Mouse (Mus musculus): ENCODE measurements around the gene Arhgef39.
A peak's percentile ranks its signal among the peaks of the same experiment; 100 is the strongest.
"Not testable (repeated sequence)": the region's sequence is repeated elsewhere in the genome, so short reads cannot be mapped to it uniquely, and the experiment has no call there.

Gene Arhgef39

DNA sequence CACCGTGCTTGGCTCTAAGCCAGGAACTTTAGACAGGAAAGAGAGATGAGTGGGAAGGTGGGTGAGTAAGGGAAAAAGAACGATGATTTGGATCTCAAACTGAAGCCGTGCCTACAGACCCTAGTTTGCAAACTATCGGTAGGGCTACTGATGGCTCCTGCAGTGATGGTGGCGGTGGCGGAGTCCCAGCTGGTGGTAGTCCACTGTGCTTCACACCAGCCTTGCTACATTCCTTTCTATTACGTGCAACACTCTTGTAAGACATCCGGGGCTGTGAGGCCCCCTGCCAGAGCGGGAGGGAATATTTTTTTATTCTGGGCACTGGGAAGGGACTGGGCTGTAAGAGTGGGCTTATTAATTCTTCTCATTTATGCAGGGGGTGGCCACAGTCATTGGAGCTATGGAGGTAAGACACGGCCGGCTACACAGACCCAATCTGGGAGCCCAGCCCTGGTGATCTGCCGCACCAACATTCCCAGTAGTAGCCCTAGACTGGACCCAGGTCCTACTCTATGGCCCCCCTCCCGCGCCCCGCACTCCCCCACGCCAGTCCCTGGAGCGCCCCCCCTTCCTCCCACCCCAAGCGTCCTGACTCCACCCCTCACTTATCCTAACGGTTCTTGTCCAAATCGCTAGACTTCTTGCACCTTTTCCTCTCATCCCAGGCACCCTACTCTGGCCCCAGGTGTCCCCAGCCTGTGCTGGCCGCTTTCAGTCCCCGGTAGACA, 8.6 kb upstream of the Arhgef39 start:
- DNase-seq = no peak

GRCm38 (mm10) chr4:43506536-43507185, 7.2 kb upstream of the Arhgef39 start, which contains the start of gene Car9:
Gene Car9 (plus strand): TSS chr4:43506966.
- no peak for DNase-seq

DNA sequence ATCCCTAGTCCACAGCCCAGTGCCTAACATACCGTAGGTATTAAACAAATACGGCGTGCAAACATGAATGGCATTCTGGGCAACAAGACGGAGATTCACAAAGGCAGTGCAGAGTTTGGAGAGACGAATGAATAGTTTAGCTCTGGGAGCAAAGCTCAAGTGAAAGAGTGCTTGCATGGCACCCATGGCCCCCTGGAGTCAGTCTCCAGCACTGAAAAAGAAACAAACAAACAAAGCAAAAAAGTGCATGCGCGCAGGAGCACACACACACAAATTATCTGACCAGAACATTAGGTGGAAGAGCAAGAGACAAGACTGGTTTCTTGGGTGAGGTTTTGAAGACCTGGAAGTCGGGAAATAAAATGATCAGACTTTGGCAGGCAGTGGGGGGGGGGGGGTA, 6.6 kb upstream of the Arhgef39 start:
- no peak for DNase-seq

GRCm38 (mm10) chr4:43504269-43504668, 4.8 kb upstream of the Arhgef39 start:
- DNase-seq = no peak

DNA sequence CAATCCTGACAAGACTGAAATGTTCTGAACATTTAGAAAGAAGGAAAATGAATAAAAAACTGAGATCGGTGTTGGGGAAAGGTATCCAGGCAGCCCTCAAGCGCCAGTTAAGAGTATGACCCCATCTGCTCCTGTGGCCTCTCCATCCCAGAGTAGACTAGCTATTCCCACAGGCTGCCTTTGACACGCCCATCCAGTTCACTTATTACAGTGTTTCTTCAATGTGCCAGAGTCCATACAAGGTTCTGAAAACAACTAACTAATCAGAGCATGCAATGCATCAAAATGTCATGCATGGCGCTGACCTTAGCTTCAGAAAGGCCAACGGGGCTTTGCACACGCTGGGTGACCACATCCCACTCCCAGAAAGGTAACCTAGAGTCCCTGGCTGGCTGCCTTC, 4.0 kb upstream of the Arhgef39 start:
- no peak for DNase-seq

GRCm38 (mm10) chr4:43503041-43503440, 3.5 kb upstream of the Arhgef39 start:
- no peak for DNase-seq

GRCm38 (mm10) chr4:43498983-43499382, 512 bp downstream of the Arhgef39 start:
- DNase-seq = no peak

- DNase-seq = no peak
These were observed 1.5 kb downstream of the Arhgef39 start for GRCm38 (mm10) chr4:43497946-43498345.

DNA sequence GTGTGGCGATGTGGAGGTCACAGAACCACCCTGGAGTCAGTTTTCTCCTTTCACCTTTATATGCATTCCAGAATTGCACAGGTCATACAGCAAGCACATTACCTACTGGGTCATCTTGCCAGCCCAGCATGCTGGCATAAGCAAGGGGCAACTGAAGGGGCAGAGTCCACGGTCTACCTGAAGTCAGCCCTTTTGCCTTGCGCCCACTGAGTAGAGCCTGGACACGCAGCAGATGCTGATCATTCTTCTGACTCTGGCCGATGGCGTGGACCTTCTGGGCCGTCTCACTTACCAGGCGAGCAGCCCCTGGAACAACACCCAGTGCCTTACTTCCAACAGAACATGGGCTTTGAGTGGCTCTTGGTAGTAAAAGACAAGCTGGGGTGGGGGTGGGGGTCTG, 2.1 kb downstream of the Arhgef39 start:
- no peak for DNase-seq

GRCm38 (mm10) chr4:43496587-43496986, 2.9 kb downstream of the Arhgef39 start:
- no peak for DNase-seq

- no peak for DNase-seq
These were observed 5.7 kb downstream of the Arhgef39 start for GRCm38 (mm10) chr4:43493846-43494240.

- peak; percentile 96 for DNase-seq
These were observed 6.2 kb downstream of the Arhgef39 start for GRCm38 (mm10) chr4:43493186-43493845.

DNA sequence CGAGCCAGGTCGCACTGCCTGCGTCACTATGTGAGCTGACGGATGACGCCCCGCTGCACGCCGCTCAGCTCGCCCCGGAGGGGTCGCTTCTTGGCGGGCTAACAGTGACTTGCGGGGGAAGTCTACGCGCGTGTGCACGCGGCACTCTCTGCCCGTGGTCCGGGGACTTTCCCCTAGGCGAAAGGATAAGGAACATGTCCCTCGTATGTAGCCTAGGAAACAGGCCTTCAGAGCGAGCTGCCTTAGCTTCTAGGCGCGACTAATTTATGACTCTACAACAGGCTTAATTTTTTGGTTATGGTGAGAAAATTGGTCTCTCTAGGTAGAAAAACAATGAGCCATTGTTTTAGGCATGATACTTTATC, 6.7 kb downstream of the Arhgef39 start, which contains the start of gene Ccdc107:
Ccdc107 (plus strand) TSS at position 80 of the 365 bp plus-strand sequence.
- DNase-seq = peak; percentile 98

GRCm38 (mm10) chr4:43492101-43492820, 7.2 kb downstream of the Arhgef39 start:
- no peak for DNase-seq

DNA sequence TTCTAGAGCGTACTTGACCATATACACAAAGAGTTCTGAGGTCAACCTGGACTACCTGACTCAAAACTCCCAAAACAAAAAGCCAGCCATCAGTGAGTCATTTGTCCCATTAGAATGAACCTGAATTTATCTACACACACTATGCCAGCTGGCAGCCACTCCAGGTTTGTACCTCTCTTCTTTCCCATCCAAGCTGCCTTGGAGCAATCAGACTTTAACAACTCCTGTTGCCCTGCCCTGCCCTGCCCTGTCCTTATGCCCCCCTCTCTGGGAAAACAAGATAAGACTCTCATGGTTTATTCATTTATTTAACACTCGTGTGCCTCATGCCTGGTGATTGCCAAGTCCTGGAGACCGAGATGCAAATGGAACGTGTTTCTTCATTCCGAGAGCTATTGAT, 8.7 kb downstream of the Arhgef39 start:
- DNase-seq = no peak

DNA sequence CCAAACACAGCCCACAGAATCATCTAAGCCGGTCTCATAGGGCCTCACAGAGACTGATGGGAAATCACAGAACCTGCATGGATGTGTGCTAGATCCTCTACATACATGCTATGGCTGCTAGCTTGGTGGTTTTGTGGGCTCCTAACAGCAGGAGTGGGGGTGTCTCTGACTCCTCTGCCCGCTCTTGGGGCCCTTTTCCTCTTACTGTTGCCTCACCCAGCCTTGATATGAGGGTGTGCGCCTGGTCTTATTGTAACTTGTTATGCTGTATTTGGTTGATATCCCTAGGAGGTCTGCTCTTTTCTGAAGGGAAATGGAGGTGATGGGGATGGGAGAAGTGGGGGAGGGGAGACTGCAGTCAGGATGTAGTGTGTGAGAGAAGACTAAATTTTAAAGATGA, 9.9 kb downstream of the Arhgef39 start:
- no peak for DNase-seq

DNA sequence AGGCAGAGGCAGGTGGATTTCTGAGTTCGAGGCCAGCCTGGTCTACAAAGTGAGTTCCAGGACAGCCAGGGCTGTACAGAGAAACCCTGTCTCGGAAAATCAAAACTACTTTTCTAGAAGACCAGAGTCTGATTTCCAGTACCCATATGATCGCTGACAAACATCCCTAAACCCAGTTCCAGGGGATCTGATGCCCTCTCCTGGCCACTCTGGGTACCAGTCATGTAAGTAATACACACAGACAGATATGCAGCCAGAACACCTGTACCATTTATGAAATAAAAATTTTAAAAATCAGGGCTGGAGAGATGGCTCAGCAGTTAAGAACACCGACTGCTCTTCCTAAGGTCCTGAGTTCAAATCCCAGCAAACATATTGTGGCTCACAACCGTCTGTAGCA, 13.8 kb downstream of the Arhgef39 start:
- not testable (repeated sequence) for DNase-seq

- no peak for DNase-seq
These were observed 15.9 kb downstream of the Arhgef39 start, which contains the start of gene Sit1 for GRCm38 (mm10) chr4:43483535-43484091. Gene Sit1 (minus strand): TSS chr4:43483734.

DNA sequence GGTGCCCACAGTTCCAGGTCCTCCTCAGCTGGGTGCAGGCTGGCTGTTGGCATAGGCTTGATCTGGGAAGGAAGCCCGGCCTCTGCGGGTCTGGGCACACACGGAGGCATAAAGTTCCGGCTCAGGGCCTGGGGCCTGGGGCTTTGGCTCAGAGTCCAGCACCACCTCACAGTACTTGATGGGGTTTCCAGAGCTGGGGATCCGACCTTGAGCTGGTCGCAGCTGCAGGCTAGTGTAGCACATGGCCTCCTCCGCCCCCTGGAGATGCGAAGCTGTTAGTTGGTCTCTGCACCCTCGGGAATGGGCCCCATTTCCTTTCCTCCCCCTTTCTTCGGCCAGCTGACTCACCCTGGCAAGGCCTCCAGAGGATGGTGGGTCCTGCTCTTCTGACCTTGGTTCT, 16.9 kb downstream of the Arhgef39 start:
- DNase-seq = no peak

DNA sequence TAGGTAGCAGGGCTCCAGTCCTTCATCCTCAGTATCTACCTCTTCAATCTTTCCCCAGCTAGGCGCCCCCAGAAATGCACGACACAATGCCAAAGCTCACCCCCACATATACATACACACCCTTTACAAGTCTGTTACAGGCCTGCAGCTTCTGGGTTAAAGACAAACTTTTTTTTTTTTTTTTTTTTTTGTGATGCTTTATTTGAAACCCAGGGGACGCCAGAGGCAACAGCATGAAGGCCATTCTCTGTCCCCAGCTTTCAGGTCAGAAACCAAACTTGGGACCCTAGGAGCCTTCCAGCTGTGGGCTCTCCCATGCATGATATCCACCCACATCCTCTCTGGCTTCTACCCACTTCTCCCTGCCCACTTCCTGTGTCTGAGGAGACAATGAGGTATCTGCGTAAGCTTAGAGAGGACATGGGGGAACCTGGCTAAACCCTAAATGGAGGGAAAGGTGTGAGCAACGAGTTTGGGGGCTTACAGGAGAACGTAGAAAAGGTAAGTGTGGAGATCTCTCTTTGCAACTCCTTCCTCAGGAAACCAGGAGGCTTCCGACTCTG, 17.5 kb downstream of the Arhgef39 start:
- DNase-seq = no peak

- no peak for DNase-seq
These were observed 18.5 kb downstream of the Arhgef39 start for GRCm38 (mm10) chr4:43480985-43481384.

Data from layer of hippocampus, adult 9-11 months (tissue).